Mouse (Mus musculus) C2C12 (cell line): ENCODE measurements around the gene Vmn1r12. TPM values are rescaled to one million over a fixed set of nuclear protein-coding genes. Genes with fewer than 3 reads are reported as not detected.
"Not testable (repeated sequence)": the region's sequence is repeated elsewhere in the genome, so short reads cannot be mapped to it uniquely, and the experiment has no call there.

Experiments used
- H3K27me3 ChIP-seq: one replicate; pipeline ENCODE4 v1.6.1; 2011; ENCODE audit not compliant: control insufficient read depth, insufficient read depth, insufficient read length
- H3K36me3 ChIP-seq: one replicate; pipeline ENCODE4 v1.6.1; 2011; ENCODE audit not compliant: control insufficient read depth, insufficient read depth
- H3K4me3 ChIP-seq: one replicate; pipeline ENCODE4 v1.5.1; 2011; ENCODE audit warnings: mild to moderate bottlenecking, control low read depth; ENCODE audit not compliant: poor library complexity, insufficient read depth, severe bottlenecking
- H3K79me2 ChIP-seq: one replicate; pipeline ENCODE4 v1.6.1; 2011; ENCODE audit not compliant: control insufficient read depth, insufficient read depth
- H3K79me3 ChIP-seq: one replicate; pipeline ENCODE4 v1.6.1; 2011; ENCODE audit warnings: low read depth, control low read depth
- H3ac ChIP-seq: one replicate; pipeline ENCODE3; 2011; ENCODE audit warnings: low read depth; ENCODE audit not compliant: control insufficient read depth, insufficient read length
- CEBPB ChIP-seq: IDR thresholded peaks from one replicate; pipeline ENCODE4 v1.6.1; 2011; ENCODE audit warnings: low read depth, mild to moderate bottlenecking, control low read depth, moderate library complexity
- CTCF ChIP-seq: IDR thresholded peaks from one replicate; pipeline ENCODE4 v1.5.1; 2011; ENCODE audit not compliant: control insufficient read depth, insufficient read depth, insufficient read length
- FOSL1 ChIP-seq: IDR thresholded peaks from one replicate; pipeline ENCODE4 v1.8.0; 2011; ENCODE audit warnings: mild to moderate bottlenecking, low read length; ENCODE audit not compliant: poor library complexity, insufficient read depth, severe bottlenecking
- MAX ChIP-seq: IDR thresholded peaks from one replicate; pipeline ENCODE4 v1.6.1; 2011; ENCODE audit warnings: mild to moderate bottlenecking, control low read depth
- MYOD1 ChIP-seq: IDR thresholded peaks from one replicate; pipeline ENCODE4 v1.6.1; 2011; ENCODE audit warnings: low read depth; ENCODE audit not compliant: control insufficient read depth, insufficient read length
- MYOG ChIP-seq: IDR thresholded peaks from one replicate; pipeline ENCODE4 v1.6.1; 2011; ENCODE audit not compliant: control insufficient read depth, insufficient read length; ENCODE audit errors: extremely low read depth
- USF1 ChIP-seq: IDR thresholded peaks from one replicate; pipeline ENCODE4 v1.6.1; 2011; ENCODE audit warnings: low read depth, mild to moderate bottlenecking, control low read depth, moderate library complexity
- long read RNA-seq, 2 experiments: library from polyadenylated mRNA; unstranded; transcript quantifications; one replicate each; pipeline ENCODE4 v2.0.0; 2019 to 2020
- polyA plus RNA-seq: library from polyadenylated mRNA; unstranded; fragments of >200 nt; fragmentation: generic; extraction: Trizol; gene quantifications from one replicate; pipeline ENCODE4 v1.2.1, GENCODE M21; 2012; ENCODE audit warnings: missing spikeins

The Vmn1r12 gene
- polyA plus RNA-seq, result not detected
- long read RNA-seq, experiment 1, result 0 reads
- long read RNA-seq, experiment 2, result 0 reads

DNA sequence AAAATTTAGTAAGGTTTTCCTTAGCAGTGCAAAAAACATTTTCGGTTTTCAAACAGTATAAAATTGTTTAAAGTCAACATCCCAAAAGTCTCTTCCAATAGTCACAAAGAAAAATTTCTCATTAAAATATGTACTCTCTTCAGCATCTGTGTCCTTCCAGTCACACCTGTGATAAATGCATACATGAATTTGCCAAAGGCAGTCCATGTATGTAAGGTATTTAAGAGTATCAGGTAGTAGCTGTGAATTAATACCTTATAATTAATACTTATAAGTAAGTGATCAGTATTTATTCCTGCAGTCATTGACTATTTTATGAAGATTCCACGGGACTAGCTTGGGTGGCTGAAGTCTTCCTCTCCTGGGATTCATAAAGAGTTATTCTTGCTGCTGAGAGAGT, at the start of gene Vmn1r12:
Gene Vmn1r12 (plus strand): TSS at position 301 of the 400 bp plus-strand sequence.
- Histone ChIP-seq H3K79me3 (no peaks in the 10 kb centered on the region), H3ac (no peak within 1 kb of the TSS), H3K27me3 (no peaks in the 10 kb centered on the region), H3K36me3 (no peaks in the 10 kb centered on the region), H3K79me2 (no peaks in the 10 kb centered on the region), H3K4me3 (no peak within 1 kb of the TSS)
- no peak for TF ChIP-seq MYOG

- no peak within 1 kb of the TSS for H3ac ChIP-seq
- TF ChIP-seq MAX, result no peak
- TF ChIP-seq FOSL1, result no peak
- no peak for TF ChIP-seq MYOG
- no peak for TF ChIP-seq USF1
- TF ChIP-seq CTCF, result no peak
- TF ChIP-seq MYOD1, result no peak
- H3K27me3 ChIP-seq, result no peaks in the 10 kb centered on the region
- no peaks in the 10 kb centered on the region for H3K36me3 ChIP-seq
- H3K4me3 ChIP-seq, result no peak within 1 kb of the TSS
- H3K79me2 ChIP-seq, result no peaks in the 10 kb centered on the region
- H3K79me3 ChIP-seq, result no peaks in the 10 kb centered on the region
Measured at GRCm38 (mm10) chr6:57109154-57109553, 47.6 kb upstream of the Vmn1r12 start, which contains the start of gene Vmn1r10. Gene Vmn1r10, plus strand, starts transcription at chr6:57109454.

GRCm38 (mm10) chr6:57133155-57133554, 23.6 kb upstream of the Vmn1r12 start, which contains the start of gene Vmn1r11:
Gene Vmn1r11, plus strand, starts transcription at chr6:57133455.
- Histone ChIP-seq H3K4me3 (no peak within 1 kb of the TSS), H3ac (no peak within 1 kb of the TSS), H3K27me3 (no peaks in the 10 kb centered on the region), H3K79me2 (no peaks in the 10 kb centered on the region), H3K79me3 (no peaks in the 10 kb centered on the region), H3K36me3 (no peaks in the 10 kb centered on the region)
- TF ChIP-seq MAX (no peak), CEBPB (no peak), USF1 (no peak), CTCF (no peak), FOSL1 (no peak), MYOD1 (no peak), MYOG (no peak)

- not testable (repeated sequence) for H3ac ChIP-seq, H3K79me2 ChIP-seq, H3K36me3 ChIP-seq, H3K79me3 ChIP-seq, H3K27me3 ChIP-seq, H3K4me3 ChIP-seq
Measured at GRCm38 (mm10) chr6:57190016-57190415, 33.3 kb downstream of the Vmn1r12 start.

GRCm38 (mm10) chr6:57202990-57203389, 46.3 kb downstream of the Vmn1r12 start, which contains the start of gene Vmn1r13:
Gene Vmn1r13, plus strand, starts transcription at chr6:57203290.
- H3K27me3 ChIP-seq, H3K36me3 ChIP-seq, H3K79me2 ChIP-seq, H3ac ChIP-seq, H3K79me3 ChIP-seq, H3K4me3 ChIP-seq: not testable (repeated sequence)

Other genes starting within 250 kb of the Vmn1r12 start
- gene Nt5c3, start 233.0 kb upstream of the Vmn1r12 start, polyA plus RNA-seq, result 11.8 TPM
- gene Vmn1r4, start 232.9 kb upstream of the Vmn1r12 start, polyA plus RNA-seq, result 0.04 TPM
- not detected for gene Vmn1r5, start 186.6 kb upstream of the Vmn1r12 start, polyA plus RNA-seq
- gene Vmn1r6, start 159.7 kb upstream of the Vmn1r12 start, polyA plus RNA-seq, result not detected
- not detected for gene Vmn1r7, start 131.6 kb upstream of the Vmn1r12 start, polyA plus RNA-seq
- gene Vmn1r8, start 124.6 kb upstream of the Vmn1r12 start, polyA plus RNA-seq, result not detected
- not detected for gene Vmn1r9, start 90.1 kb upstream of the Vmn1r12 start, polyA plus RNA-seq
- not detected for gene Vmn1r10, start 47.5 kb upstream of the Vmn1r12 start, polyA plus RNA-seq
- not detected for gene Vmn1r11, start 23.5 kb upstream of the Vmn1r12 start, polyA plus RNA-seq
- not detected for gene Vmn1r13, start 46.4 kb downstream of the Vmn1r12 start, polyA plus RNA-seq
- not detected for gene Vmn1r14, start 74.8 kb downstream of the Vmn1r12 start, polyA plus RNA-seq
- not detected for gene Vmn1r15, start 101.0 kb downstream of the Vmn1r12 start, polyA plus RNA-seq
- not detected for gene Vmn1r16, start 172.6 kb downstream of the Vmn1r12 start, polyA plus RNA-seq
- not detected for gene Vmn1r17, start 206.8 kb downstream of the Vmn1r12 start, polyA plus RNA-seq
- gene Vmn1r18, start 238.9 kb downstream of the Vmn1r12 start, polyA plus RNA-seq, result not detected
- gene Vmn1r19, start 246.9 kb downstream of the Vmn1r12 start, polyA plus RNA-seq, result not detected